Mouse (Mus musculus): ENCODE data around the gene Gm5294. TPM values are rescaled to one million over a fixed set of nuclear protein-coding genes. Genes with fewer than 3 reads are reported as not detected.
A peak's percentile ranks its signal among the peaks of the same experiment; 100 is the strongest.

Gene Gm5294
- total RNA-seq, 4 experiments from 2014 or later: not detected

DNA sequence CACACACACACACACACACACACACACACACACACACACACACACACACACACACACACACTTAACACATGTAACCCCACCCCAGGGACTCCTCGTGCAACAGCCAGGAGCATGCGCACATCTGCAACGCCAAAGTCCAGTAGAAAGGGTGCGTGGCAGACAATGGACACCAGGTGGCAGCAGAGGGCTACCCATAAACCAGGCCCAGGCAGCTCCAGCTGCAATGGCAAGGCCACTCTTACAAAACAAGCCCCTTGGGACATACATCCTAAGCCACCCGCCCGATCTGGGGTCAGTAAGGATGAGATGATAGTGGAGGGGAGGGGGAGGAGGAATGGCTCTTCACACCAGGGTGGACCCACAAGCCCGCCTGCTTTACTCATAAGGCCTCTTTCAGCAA is 28.2 kb downstream of the Gm5294 start:
- peak; percentile 87 for DNase-seq (ENCODE audit: low spot score)

DNA sequence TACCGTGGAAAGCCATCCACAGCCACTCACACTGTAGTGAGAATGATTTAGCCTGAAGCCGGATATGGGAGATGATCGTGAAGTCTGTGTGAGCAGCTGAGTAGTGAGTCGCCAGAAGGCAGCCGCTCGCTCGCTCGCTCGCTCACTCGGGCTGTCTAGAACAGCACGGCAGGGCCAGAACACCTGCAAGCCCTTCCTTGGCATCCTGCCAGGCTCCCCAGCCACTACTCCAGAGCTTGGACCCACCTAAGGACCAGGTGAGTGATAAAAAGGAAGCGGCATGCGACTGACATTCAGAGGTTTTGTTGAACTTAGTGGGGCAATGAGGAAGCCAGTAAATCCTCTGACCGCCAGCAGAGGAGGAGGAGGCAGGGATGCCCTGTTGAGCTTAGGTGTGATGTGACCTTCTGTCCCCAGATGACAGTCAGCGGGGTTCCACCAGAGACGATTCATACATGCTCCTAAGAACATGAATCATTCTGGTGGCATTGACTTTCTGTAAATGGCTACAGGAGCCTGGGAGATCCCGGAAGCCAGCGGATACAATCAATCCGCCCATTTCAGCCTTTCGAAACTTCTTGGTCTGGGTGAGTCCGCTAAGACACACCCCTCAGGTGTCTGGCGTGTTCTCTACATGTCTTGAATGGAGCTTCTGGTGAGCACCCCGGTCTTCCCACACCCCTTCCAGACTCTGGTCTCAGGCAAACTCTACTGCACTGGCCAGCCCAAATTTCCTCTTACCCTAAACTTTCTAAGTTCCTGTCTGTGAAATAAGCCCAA is 30.0 kb downstream of the Gm5294 start:
- DNase-seq (ENCODE audit: low spot score): no peak

DNA sequence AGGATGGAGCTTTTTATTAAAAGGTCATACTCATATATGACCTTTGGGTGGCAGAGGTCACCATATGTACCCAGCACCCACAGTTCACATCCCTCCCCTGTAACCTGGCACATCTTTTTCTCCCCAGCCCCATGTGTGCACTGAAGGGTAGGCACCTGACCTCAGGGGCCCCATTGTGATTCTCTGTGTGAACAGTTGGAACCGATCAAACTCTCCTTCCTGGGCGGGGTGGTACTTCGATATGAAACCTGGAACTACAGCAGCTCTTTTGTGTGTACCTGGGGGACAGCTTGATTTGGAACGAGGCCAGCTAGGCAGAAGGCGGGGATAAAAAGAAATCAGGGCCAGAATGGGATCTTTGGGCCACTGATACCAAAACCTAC is 30.6 kb downstream of the Gm5294 start:
- no peak for DNase-seq (ENCODE audit: low spot score)

DNA sequence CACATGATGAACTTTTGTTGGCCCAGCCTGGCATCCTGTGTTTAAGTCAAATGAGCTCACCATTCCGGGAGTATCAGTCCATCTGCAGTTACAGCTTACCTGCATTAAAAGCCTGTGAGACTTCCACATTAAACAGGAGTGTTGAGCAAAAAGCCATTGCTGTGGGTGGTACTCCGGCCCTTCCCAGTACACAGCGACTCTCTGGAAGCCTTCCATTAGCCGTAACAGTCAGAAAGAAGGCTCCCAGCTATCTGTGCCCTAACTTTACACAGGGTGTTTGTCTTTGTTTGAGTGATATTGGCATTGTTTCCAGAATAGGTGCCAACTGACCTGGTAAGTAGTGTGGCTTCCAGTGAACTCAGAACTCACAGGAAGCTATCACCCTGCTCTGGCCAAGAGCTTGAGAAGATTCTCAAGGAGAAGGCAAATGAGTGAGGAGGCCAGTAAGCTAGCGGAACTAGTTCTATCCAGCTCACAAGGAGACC is 31.5 kb downstream of the Gm5294 start:
- no peak for DNase-seq (ENCODE audit: low spot score)

DNA sequence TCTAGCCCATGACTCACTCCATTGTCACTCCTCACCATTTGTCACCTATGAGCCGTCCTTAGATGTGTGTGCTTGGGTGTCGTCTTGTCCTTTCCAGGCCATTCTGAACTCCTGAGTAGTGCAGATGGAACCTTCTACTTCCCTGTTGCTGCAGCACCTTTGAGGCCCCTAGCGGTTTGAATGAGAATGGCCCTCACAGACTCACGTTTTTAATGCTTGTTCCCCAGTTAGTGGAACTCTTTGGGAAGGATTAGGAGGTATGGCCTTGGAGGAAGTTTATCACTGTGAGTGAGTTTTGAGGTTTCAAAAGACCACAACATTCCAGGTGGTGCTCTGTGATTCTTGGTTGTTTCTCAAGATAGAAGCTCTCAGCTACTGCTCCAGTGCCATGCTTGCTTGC is 32.3 kb downstream of the Gm5294 start:
- DNase-seq (ENCODE audit: low spot score): no peak

DNA sequence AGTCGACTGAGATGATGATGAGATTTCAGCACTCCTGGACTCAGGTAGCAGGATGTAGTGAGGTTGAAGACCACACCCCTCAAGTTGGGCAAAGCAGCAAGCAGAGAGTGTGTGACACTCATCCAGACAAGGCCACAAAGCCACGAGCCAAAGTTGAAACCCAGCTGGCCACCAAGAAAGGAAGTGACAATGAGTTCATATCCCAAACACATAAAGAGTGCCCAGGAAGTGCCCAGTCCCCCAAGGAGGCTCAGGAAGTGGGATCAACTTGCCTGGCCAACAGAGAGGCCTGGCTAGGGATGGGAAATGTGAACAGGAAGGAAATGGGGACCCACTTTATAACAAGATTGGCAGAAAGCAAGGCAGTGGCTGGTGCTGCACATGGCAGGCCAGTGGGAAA is 33.5 kb downstream of the Gm5294 start:
- no peak for DNase-seq (ENCODE audit: low spot score)

DNA sequence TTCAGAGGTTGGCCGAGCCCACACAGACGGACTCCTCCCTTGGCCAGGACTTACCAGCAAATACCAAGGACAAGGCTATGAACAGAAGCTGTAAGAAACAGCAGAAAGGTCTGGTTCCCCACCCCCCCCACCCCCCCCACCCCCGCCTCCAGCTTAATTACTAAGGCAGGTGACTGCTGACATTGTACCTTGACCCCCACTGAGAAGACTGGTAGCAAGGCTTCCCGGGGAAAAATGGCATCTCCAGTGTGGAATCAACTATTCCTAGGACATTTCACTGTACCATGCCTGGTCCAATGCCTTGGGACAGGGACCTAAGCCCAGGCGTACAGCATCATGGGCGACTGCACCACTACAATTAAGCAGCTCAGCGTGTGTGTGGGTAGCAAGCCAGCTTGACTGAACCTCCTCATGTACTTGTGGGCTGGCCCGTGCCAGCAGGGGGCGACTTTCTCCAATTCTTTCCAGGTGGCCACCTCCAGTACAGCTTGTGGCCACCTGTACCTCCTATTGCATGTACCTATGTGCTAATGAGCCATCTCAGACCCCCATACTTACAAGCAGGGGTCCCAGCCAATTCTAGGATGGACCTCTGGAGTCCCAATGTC is 37.2 kb downstream of the Gm5294 start:
- peak; percentile 60 for DNase-seq (ENCODE audit: low spot score)

DNA sequence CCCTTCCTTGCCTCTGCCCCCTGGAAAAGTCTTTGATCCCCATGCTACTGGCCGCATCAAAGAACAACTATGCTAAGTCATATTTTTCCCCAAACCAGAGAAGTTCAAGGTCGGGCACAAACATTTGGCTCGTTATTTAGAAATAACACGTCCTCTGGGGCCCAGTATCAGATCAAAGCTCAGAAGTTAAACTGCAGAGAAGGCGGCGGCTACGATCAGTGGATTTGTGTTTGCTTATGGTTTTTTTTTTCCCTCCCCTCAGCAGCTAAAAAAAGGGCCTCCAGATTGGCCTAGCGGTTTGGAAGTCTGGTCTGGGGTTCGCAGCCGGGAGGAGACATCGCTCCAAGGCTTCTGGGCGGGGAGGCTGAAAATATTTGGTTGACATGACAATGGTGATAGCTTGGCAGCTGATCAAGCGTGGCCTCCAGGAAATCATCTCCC is 38.0 kb downstream of the Gm5294 start:
- no peak for DNase-seq (ENCODE audit: low spot score)

DNA sequence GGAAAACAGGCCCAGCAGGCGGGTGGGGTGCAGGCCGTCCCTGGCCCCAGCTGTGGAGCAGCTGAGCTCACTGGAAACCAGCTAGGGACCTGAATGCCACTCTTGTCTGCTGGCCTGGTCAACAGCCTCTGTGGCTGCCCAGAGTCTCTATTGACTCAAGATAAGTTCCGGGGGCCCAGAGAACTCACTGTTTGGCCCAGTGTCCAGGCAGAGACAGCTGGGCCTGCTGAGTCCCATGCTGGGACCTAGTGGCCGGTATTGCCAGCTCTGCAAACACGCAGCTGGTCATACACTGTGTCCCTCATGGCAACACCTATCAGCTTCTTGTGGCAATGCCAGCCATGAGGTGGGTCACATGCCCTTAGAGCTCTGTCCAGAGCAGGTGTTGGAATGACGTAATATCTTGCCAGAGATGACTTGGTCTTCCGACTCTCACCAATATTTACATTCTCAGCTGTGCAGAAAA is 43.8 kb downstream of the Gm5294 start:
- no peak for DNase-seq (ENCODE audit: low spot score)

DNA sequence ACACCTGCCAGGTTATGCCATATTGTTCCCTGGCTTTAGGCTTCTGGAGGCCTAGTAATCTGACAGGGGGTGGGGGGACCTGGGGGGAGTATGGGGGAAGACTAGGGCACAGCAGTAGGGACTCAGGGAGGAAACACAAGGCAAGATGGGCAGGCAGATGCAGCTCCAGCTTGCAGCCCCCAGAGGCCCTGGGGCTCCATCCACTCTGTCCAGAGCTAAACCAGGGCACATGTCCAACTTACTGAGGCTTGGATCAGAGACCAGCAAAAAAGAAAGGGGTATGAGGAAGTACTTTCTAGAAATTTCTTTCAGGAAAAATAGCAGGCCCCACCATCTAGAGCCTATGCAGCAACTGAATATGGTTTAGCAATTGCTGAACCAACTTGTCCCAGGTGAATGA is 44.3 kb downstream of the Gm5294 start:
- no peak for DNase-seq (ENCODE audit: low spot score)

DNA sequence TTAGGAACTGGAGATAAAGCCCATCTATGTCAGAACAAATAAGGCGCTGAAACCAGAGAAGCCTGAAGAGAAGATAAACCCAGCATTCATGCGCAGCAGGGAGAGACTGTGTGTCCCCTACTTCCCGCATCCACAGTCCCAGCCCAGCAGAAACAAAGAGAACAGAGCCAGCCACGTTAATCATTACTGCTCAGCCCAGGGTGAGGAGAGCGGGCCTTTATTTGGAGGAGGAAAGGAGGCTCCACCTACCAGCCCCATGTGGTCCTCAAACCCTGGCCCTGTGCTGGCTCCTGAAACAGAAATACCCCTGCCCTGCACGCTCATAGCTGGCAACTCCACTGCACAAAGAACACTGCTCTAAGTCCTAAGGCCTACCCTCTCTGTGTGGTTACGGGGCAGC is 45.0 kb downstream of the Gm5294 start:
- no peak for DNase-seq (ENCODE audit: low spot score)

DNA sequence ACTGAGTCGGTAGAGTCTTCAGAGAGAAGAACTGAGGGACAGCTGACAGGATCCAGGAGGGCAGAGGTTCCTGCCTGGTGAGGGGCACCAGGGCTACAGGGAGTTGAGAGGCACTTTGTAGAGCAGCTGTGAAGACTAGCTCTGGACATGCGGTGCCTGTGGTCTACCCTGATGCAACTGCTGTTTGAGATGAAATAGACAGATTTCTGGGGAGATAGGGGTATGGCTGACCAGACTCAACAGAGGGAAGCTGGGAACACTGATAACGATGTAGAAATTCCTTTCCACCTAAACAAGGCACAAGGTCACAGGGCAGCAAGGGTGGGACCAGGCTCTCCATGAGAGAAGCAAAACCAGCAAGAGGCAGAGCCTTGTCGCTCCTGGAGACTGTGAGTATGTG is 45.8 kb downstream of the Gm5294 start:
- no peak for DNase-seq (ENCODE audit: low spot score)

Other genes starting within 250 kb of the Gm5294 start
- 10 to 100 TPM; 16.8 to 20.1 (median 18.7) TPM for gene Zfp68, start 200.3 kb upstream of the Gm5294 start, total RNA-seq (2022)
- gene A430033K04Rik, start 197.2 kb upstream of the Gm5294 start, total RNA-seq (2022): 1 to 10 TPM; 3.8 to 4.9 (median 4.8) TPM
- 10 to 100 TPM; 11.6 to 16.9 (median 14.3) TPM for gene Fam20c, start 65.6 kb upstream of the Gm5294 start, total RNA-seq (2022)
- gene Pdgfa, start 177.3 kb downstream of the Gm5294 start, total RNA-seq (2022): 10 to 100 TPM; 18.3 to 23.9 (median 20.6) TPM